Mouse (Mus musculus) neural tube, embryonic 10.5 days (tissue): Measurements from ENCODE around the gene Lrrc49.

ENCODE experiments used
- DNase-seq: peaks from one replicate; pipeline ENCODE4 v3.0.0-alpha.2; 2017; ENCODE audit warnings: low spot score; ENCODE audit errors: extremely low spot score

Gene Lrrc49

DNA sequence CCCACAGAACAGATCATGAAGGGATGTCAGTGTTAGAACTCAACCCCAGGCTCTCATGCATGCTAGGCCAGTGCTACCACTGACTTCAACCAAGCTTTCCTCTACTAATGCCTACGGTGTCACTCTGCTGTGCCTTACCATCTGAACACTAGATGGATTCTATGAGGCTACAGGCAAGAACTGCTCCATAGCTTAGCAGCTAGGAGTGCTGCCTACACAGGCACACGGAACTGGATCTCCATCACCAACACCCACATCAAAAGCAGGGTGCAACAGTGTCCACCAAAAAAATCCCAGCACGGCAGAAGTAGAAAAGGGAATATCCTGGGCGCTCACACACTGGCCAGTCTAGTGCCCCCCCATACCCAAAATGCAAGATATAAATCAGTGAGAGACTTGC lies 11.5 kb downstream of the Lrrc49 start:
- DNase-seq: no peak

DNA sequence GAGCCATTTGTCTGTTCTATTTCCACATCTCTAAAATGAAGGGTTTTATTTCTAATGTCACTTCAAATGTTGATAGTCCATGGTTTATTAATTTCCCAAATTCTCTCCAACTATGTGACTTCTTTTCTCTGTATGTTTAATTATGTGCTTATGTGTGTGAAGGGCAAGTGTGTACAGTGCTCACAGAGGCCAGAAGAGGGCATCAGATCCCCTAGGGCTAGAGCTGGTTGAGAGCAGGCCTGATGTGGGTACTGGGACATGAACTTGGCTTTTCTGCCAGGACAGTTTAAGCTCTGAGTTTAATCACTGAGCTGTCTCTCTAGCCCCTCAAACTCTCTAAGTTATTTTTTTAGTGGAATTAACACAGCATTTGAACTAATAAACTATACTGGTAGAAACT lies 13.2 kb downstream of the Lrrc49 start:
- DNase-seq: no peak

GRCm38 (mm10) chr9:60672568-60672967 lies 15.4 kb downstream of the Lrrc49 start:
- DNase-seq: no peak

- no peak for DNase-seq
These were observed 19.1 kb downstream of the Lrrc49 start for GRCm38 (mm10) chr9:60668886-60669285.

GRCm38 (mm10) chr9:60665535-60665934 lies 22.4 kb downstream of the Lrrc49 start:
- no peak for DNase-seq

GRCm38 (mm10) chr9:60664866-60665265 lies 23.1 kb downstream of the Lrrc49 start:
- no peak for DNase-seq

GRCm38 (mm10) chr9:60664385-60664784 lies 23.6 kb downstream of the Lrrc49 start:
- no peak for DNase-seq

DNA sequence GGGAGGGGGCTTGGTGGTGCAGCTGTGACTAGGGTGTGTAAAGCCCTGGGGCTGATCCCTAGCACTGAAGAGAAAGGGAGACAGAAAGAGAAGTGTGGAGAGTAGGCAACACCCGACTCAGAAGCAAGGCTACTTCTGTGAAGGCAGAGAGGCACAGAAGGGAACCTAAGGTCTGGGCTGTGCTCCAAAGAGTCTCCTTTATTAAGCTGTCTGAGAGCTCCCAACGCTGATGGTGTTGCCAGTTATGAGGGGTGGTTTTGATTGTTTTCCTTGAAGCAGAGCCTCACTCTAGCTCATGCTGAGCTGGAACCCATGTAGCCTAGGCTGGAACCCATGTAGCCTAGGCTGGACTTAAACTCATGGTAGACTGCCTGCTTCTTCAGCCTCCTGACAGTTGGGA lies 25.0 kb downstream of the Lrrc49 start:
- no peak for DNase-seq

DNA sequence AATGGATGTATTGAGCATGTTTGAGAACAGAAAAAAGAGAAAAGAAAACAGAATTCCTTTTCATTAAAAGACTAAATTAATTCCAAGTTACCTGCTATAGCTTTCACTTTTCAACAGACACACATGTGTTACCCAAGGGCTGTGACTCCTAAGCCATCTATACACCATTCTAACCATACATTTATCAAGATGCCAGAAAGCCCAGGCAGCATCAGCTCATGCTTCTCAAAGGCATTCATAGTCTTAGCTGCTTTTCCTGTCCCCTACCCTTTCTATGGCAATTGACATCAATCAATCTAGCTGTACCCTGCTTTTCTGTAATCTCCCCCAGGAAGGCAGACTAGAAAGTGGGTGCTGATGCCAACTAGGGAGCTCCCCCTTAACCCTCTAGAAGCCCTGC lies 34.4 kb downstream of the Lrrc49 start:
- no peak for DNase-seq

DNA sequence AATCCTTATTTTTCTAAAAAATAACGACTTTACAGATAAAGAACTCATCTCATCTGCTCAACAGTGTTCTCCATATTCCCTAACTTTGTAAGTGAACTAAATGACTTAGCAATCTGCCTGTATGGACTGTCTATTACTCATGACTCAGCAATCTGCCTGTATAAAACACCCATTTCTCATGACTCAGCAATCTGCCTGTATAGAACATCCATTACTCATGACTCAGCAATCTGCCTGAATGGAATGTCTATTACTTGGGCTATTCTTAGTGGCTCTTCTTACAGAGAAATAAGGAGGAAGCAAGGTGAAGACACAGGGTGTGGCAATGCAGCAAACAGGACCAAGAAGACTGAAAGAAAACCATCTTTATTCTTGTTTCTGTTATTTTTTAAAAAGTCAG lies 34.8 kb downstream of the Lrrc49 start:
- DNase-seq: no peak

- no peak for DNase-seq
These were observed 37.7 kb downstream of the Lrrc49 start for GRCm38 (mm10) chr9:60650277-60650676.

DNA sequence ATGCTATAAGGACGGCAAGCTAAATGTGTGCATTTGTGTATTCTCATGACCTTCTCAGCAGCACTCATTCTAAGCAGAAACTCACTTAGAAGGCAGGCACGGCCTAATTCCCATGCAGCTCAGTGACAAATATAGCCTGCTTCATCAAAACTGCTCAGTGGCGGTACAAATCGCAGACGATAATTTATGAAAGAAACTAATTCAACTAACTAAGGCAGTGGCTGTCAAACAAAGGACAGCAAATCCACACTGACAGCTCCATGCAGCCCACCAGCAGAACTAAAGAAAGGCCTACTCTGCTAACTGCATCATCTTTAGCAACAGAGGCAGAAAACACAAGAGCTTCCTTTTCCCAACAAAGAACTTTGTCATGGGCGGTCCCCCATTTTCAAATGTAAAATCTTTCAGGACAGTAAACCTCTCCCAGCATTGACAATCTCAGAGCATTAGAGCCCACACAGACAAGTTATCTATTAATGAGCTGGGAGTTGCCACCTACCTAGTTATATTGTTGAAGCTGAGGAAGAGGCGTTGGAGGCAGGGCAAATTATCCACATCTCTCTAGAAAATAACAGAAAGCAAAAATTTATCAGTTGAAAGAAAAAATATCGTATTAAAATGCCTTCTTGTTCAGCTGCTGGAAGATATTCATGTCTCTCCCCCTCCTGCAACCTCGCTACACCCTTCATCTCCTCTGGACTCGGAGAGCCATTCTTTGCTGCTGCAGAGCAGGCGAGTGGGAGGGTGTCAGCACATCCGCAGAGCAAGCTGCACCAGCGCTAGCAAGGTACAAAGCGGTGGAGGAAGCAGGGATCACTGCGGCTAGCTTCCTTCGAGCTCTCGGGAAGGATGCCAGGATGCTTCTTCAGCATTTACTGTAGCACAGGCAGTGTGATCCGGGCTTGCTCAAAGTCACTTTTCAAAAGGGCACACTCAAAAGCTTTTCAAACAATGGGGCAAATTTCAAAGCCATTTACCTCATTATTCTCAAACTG lies 38.7 kb downstream of the Lrrc49 start:
- DNase-seq: peak; percentile 15

- DNase-seq: no peak
These were observed 54.4 kb downstream of the Lrrc49 start for GRCm38 (mm10) chr9:60633601-60634000.

- no peak for DNase-seq
These were observed 61.6 kb downstream of the Lrrc49 start for GRCm38 (mm10) chr9:60626311-60626791.

GRCm38 (mm10) chr9:60625895-60626294 lies 62.1 kb downstream of the Lrrc49 start:
- no peak for DNase-seq

DNA sequence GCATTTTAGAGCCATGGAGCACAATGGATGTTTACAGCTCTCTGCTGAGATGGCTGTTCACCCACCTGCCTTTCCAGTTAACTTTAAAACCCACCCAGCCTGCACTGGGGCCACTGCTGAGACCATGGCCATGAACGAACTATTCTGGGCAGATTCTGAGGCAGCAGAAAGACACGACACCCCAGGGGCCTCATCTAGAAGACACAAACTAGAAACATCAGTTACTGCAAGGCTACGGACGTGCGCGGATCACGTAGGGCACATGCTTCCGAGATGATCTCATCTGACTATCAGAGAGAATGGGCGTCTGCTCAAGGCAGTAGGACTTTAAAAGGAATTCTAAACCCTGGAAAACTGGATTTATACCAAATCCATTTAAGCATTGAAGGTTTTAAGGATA lies 71.0 kb downstream of the Lrrc49 start:
- DNase-seq: no peak

- no peak for DNase-seq
These were observed 71.6 kb downstream of the Lrrc49 start for GRCm38 (mm10) chr9:60616359-60616758.

DNA sequence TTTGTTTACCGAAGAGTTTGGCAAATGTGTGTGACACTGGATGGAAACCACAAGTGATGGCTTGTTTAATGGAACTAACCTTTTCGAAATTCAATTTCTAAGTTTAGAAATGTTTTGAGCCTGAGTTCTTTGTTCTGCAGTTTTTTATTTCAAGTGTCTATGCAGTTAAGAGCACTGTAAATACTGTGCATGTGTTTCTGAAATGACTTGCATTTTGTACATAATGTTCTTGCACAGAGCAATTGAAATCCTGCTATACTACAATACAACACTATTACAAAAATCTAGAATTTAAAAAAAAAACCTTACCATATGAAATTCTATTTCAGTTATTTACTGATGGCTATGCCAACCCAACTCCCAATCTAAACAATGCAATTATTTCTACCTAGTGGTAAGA lies 75.7 kb downstream of the Lrrc49 start:
- no peak for DNase-seq

DNA sequence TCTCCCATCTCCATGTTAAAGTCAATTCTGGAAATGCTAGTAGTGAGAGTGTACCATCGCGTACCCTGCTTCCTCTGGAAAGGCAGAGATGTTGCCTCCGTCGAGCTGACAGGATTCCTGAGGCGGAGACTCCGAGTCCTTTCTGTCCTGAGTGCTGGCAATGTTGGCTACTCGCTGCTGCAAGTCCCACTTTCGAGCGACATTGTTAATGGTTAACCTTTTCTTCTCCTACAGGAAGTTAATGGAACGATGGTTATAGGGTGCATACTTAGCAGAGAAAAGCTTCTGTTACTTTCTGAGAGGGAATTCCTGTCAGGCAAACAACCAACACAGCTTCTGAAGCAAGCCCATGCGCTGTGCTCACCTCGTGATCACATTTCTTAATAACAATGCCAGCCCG lies 77.8 kb downstream of the Lrrc49 start:
- no peak for DNase-seq

DNA sequence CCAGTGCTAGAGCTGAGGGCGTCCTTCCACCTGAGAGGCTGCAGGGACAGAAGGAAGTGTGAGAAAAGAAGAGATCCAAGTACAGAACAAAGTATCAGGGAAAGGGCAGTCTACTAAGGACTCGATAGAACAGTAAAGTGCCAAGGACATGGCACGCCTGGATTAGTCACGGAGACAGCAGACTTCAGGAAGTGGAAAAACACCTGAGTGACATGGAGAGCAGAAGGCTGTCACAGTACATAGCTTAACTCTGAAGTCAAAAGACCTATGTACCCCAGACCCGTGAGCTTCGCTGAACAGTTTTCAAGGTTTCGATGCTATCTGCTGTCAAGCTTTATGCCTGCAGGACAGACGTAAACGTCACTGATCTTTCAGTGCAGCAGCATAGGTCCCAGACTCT lies 79.1 kb downstream of the Lrrc49 start:
- DNase-seq: no peak

DNA sequence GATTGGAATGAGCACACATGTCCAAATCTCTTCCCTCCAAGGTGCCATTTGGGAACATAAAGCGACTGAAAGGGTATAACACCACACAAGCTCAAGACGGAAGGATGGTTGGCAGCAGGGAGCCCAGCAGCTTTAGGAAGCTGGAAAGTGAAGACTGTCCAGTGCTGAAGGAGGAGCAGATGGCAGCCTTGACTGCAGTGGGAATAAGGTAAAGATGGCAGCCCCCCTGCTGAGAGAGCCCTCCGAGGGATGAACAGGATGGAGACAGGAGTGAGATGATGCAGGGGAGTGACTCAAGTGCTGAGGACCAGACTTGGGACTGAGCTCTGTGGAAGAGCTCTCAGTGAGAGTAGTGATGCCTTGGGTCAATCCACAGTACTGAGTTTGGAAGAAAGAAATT lies 79.9 kb downstream of the Lrrc49 start:
- DNase-seq: no peak

GRCm38 (mm10) chr9:60604971-60605370 lies 83.0 kb downstream of the Lrrc49 start:
- DNase-seq: no peak

DNA sequence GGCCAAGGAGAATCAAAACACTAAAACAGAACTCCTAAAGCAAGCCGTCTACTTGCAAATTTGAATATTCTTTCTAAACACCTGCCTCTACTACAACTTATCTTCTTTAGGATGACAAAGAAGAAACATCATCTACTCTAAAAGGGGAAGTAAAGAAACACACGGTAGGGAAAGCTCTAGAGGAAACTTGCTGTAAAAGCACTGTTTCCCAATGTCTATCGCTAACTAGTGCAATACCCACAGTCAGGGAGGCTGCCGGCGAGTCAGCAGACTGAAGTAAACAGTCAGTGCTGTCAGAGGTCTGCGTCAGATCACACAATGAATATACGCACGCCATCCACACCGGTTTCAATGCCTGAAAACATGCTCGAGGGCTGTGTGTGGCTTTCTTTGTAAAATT lies 86.0 kb downstream of the Lrrc49 start:
- DNase-seq: no peak
